Mouse (Mus musculus) hindlimb bud, embryonic 11.5 days (tissue): Measurements from ENCODE around the gene Pgp.

ENCODE experiments used
- DNase-seq: peaks from one replicate; pipeline ENCODE4 v3.0.0-alpha.2; 2012; ENCODE audit warnings: low read depth, low spot score; ENCODE audit errors: extremely low spot score

Gene Pgp

DNA sequence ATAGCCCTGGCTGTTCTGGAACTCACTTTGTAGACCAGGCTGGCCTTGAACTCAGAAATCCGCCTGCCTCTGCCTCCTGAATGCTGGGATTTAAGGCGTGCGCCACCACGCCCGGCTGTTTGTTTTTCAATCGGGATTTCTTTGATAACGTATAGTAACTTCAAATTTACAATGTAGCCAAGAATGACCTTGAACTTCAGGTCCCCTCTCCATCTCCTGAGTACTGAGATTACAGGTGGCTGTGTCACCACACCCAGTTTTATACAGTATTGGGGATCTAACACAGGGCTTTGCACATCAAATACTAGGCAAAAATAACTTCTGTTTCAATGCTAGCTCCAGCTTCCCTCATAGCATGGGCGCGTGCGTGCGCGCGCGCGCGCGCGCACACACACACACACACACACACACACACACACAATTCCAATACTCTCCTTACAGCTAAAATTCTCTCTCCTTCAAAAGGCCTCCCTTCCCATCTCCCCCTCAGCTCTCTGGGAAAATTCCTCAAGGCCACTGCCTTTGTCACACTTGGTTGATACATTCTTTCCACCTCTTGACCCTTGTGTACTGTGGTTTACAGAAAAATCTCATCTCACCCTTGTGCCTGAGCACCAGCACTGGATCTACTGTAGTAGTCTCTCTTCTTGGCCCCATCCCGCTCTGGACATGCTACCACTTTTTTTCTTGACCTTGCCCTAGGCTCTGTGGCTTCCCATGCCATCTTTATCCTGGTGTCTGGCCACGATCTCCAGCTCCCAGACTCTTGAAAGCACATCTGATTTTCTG lies 11.0 kb downstream of the Pgp start:
- no peak for DNase-seq

DNA sequence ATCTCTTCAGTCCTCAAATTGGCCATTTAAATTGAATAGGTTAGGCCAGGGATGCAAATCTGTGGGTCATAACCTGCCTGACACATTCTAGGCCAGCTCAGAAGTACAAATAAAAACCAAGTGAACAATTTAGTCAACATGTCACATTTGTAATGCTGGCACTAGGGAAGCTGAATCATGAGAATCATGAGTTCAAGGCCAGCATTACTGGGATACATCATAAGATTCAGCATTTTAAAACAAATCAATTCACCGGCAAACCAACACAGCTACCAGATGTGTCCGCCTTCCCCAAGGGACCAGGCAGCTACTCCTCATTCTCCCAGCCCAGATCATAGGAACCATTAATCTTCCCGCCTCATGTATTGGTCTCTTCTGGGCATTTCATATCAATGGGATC lies 13.3 kb downstream of the Pgp start:
- no peak for DNase-seq

DNA sequence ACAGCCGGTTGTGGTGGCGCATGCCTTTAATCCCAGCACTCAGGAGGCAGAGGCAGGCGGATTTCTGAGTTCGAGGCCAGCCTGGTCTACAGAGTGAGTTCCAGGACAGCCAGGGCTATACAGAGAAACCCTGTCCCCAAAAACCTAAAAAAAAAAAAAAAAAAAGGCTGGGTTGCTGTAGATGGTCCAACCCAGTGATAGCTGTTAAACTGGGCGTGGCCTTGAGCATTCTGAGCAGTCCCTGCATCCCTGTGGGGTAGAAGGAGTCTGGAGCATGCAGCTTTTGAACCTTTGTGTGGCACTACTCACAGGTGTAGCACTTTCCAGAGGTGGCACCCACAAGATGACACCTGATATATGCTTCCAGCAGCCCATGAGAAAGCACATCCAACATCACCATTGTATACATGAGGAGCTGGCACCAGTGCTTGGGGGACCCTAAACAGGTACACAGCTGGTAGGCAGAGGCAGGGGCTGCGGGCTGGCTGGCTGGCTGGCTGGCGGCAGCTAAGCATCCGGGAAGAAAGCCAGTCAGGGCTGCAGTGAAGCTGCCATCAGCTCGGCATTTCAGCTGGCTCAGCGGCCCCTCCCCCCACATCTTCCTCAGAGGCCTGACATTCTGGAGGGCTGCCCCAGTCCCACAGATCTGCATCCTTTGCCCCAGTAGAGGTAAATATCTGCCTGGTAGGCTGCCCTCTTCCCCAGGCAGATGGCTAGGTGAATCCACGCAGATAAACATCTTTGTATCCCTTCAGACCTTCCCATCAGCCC lies 15.1 kb downstream of the Pgp start:
- no peak for DNase-seq

DNA sequence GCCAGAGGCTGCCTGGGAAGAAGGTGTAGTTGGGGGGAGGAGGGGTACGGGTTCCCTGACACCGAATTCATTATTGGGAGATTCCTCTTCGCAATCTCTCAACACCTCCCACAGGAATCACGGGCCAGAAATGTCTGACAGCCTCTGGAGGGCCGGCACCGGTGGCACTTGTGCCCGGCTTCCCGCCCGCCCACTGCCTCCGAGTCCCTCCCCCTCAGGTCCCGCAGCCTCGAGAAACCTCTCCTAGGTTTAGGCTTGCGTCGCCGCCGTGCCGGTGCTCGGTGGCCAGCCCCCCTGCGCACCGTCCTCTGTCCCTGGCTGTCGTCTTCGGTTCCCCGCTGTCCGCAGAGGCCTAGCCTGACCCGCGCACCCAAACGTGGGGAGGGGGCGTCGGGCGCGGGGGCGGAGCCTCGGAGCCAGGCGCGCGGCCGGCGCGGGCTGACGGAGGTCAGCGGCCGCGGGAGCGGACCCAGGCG lies 18.0 kb downstream of the Pgp start, which contains the start of gene Caskin1:
TSS of gene Caskin1 (plus strand) at position 416 of the 476 bp plus-strand sequence.
- DNase-seq: no peak

DNA sequence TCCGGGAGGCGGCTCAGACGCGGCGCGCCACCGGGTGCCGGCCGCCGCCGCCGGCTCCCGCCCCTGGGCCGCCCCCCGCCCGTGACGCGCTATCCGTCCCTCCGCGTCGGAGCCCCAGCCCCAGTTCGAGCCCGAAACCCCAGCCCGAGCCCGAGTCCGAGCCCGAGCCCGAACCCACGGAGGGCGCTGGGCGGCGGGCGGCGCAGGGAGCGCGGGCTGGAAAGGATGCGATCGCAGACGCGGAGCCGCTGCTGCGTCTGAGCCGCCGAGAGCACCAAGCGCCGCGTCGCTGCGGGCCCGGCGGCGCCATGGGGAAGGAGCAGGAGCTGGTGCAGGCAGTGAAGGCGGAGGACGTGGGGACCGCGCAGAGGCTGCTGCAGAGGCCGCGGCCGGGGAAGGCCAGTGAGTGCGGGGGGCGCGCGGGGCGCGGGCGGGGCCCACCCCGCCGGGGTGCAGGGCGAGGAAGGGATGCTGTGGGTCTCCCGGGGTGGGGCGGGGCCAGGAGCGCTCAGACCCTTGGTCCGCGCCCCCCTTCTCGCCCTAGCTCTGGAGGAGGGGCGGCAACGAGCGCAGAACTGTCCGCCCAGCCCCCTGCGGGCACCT lies 18.6 kb downstream of the Pgp start:
- no peak for DNase-seq

DNA sequence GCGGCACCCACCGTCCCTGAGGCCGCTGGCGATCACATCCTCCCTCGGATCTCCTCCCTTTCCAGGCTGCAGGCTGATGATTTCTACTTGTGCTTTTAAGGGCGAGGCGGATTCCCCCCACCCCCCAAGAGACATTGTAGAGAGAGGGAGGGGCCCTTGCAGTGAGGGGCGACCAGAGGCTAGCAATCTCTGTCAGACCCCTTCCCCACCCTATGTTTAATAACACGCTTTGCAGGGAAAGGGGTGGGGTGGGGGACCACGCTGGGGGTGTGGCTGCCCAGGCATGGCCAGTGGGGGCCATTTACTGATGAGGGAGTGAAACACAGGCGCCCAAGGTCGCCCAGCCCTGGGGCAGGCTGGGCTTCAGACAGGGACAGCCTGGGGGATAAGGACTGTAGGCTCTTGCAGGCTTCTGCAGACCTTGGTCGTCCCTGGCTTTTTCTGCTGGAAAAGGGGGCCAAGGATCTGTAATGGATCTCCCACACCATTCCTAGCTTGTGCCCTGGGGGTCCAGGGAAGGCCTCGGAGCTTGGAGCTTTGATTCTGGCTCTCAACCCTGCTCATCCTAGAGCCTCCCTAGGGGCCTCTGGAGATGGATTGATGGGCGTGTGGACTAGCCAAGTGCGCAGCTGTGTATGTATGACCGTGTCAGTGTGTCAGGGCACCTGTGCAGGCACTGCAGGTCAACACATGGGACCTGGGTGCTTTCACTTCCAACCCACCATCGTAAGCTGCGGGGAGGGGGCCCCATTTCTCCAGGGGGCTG lies 19.3 kb downstream of the Pgp start:
- DNase-seq: no peak

DNA sequence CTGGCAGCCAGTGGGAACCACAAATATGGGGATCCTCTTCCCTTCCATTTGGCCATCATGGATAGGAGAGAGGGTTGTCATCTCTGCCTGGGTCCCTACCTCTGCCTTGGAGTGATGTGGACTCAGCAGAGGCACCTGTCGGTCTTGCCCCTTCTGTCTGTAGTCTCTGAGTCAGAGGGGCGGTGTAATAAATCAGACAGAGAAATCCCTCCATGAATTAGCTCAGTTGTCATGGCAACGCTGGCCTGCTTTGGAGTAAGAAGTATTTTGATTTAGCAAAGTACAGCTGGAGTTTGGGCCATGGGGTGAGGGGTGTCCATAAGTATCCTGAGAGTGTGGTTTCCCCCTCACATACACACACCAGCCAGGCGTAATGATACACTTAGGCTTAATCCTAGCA lies 20.2 kb downstream of the Pgp start:
- DNase-seq: no peak

DNA sequence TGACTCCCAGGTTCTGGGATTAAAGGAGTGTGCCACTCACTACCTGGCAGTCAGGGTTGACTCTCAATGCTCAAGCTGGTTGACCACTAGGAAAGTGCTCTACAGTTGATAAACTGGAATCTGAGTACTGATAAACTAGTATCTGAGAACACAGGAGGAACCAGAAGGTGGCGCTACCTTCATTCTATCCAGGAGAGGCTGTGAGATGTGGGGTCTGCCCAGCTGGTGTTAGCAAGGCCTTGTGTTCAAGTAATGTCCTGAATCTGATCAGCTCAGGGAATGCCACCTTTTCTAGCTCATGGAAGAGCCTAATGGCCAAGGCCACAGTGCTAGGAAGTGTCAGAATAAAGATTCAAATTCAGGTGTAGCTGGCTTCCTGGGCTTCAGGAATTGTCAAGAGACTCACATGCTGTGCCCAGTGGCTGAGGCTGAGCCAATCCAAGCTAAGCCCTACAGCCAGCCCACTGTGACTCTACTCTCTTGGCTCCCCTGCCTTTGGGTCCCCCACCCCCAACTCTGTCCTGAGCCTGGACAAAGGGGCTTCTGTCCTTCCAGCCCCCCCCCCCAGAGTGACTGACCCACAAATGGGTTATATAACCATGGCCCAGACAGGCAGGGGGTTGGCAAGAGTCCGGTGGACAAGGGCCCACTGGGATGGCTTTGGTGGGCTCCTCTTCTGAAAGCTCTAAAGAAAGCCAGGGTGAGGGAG lies 24.6 kb downstream of the Pgp start:
- DNase-seq: peak; percentile 31

DNA sequence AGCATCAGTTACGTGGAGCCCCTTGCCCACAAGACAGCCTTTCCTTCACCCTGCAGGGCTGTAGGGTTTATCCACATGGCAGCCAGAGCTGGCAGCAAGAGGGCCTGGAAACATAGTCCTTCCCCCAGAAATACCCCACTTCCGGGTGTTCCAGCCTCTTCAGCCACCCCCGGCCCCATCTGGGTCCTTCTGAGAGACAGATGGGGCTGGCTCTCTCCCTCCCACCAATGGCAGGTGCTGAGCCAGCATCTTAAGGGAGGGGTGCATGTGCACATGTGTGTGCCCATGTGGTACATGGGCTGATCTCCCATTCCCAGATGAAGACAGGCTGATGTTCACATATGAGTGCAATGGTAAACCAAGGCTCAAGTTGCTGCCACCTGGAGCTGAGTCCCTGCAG lies 25.3 kb downstream of the Pgp start:
- DNase-seq: no peak

DNA sequence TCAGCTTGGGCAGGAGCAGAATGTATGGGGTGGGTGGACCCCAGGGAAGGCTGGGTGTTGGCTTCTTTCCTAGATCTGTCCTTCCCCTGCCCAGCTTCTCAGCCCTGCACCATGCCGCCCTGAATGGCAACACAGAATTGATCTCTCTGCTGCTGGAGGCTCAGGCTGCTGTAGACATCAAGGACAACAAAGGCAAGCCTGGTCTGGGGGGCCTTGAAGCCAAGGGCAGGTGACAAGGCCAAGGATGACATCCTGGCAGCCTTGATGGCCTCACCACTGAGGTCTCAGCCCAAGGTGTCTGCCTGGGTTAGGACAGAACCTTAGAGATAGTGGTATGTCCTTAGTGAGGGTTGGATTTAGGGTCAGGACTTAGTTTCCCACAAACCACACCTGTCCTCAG lies 25.8 kb downstream of the Pgp start:
- DNase-seq: no peak

DNA sequence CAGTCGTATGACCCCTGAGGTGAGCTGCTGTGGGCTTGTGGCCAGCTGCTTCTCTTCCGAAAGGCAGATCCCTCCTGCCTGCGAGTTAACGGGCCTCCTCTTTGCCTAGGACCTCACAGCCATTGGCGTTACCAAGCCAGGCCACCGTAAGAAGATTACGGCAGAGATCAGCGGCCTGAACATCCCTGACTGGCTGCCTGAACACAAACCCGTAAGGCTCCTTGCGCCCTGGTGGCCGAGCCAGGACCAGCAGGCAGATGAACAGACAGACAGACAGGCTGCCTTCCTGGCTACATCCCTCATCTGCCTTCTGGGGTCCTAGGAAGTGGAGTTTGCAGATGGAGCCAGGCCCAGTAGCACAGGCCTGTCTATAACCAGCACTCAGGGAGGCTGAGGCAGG lies 32.0 kb downstream of the Pgp start:
- DNase-seq: no peak

DNA sequence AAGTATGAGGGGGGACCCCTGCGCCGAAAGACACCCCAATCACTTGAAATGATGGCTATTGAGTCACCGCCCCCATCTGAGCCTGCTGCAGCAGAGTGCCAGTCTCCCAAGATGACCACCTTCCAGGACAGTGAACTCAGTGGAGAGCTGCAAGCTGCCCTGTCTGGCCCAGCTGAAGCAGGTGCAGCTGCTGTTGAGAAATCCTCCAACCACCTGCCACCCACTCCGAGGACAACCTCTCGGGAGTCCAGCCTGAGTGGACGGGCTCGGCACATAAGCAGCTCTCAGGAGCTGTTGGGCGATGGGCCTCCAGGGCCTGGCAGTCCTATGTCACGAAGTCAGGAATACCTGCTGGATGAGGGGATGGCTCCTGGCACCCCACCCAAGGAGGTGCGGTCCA lies 33.9 kb downstream of the Pgp start:
- no peak for DNase-seq

DNA sequence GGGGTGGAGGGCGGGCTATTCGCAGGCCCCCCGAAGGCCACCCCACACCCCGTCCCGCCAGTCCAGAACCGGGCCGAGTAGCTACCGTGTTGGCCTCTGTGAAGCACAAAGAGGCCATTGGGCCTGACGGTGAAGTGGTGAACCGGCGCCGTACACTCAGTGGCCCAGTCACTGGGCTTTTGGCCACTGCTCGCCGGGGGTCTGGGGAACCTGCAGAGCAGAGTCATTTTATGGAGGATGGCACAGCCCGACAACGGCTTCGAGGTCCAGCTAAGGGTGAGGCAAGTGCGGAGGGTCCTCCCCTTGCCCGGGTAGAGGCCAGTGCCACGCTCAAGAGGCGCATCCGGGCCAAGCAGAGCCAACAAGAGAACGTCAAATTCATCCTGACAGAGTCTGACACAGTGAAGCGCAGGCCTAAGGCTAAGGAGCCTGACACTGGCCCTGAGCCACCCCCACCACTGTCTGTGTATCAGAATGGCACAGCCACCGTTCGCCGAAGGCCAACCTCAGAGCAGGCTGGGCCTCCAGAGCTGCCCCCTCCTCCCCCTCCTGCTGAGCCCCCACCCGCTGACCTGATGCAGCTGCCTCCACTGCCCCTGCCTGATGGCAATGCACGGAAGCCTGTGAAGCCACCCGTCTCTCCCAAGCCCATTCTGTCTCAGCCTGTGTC lies 35.2 kb downstream of the Pgp start:
- no peak for DNase-seq

DNA sequence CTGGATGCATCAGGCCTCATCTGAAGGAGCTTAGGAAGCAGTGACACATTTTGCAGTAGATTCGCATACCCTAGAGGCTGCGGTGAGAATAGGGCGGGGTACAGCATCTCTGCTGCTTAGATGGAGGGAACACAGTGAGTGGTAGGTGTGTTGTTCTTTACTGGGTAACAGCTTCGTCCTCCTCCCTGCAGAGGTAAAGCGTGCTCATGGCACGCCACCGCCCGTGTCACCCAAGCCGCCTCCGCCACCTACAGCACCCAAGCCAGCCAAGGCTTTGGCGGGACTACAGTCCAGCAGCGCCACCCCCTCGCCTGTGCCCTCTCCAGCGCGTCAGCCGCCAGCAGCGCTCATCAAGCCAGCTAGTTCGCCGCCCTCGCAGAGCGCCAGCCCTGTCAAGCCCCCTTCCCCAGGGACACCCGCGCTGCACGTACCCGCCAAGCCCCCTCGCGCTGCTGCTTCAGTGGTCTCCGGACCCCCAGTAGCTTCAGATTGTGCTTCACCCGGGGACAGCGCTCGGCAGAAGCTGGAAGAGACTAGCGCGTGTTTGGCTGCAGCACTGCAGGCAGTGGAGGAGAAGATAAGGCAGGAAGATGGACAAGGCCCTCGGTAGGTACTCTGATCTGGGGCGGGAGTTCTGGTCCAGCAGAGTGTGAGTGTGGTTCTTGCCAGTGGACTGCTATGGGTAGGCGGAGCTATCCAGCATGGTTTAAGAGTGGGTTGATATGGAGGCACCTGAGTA lies 36.3 kb downstream of the Pgp start:
- DNase-seq: no peak

DNA sequence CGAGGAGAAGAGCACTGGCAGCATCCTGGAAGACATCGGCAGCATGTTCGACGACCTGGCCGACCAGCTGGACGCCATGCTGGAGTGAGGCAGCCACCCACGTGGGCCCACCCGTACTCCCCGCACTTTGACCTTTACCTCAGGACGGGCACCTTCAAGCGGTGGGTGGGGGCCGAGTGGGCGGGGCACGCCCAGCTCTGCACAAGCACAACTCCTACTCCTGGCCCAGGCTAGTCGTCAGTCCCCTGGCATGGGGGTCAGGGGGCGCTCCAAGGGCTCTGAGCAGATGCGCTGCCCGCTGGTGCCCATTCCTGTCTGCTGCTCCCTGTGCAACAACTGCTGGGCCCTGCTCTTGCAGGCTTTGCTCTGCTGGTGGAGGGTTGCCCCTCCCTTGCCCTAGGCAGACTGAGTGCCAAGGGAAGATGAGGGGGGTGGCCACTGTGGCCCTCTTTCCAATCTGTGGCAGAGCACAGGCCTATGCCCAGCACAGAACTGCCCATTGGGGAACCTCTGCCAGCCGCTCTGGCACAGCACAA lies 37.0 kb downstream of the Pgp start:
- no peak for DNase-seq

DNA sequence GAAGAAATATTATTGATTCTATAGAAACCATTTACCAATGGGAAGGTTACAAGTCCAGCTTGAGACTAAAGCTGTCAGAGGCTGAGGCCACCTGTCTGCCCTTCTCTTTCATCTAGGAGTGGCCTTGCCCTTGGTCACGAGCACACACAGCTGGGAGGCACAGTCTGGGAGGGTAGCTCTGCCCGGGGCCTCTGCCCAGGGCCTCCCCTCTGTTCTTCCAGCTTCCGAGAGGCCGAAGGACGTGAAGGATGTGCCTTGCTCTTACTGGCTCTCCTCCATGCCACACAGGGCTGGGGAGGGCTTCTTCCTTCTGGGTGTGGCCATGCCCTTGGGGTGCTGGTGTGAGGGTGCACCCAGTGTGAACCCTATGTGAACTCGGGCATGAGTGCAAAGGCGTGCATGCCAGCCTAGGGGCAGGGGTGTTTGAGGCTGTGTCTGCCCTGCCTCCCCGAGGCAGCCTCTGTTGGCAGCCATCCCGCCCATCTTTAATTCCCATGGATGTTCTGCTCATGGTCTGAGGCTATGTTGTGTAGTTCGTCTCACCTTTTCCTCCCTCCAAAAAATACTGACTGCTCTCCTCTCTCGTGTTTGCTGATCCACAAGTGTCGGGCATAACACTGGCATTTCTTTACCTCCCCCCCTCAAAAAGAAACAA lies 37.7 kb downstream of the Pgp start:
- no peak for DNase-seq

DNA sequence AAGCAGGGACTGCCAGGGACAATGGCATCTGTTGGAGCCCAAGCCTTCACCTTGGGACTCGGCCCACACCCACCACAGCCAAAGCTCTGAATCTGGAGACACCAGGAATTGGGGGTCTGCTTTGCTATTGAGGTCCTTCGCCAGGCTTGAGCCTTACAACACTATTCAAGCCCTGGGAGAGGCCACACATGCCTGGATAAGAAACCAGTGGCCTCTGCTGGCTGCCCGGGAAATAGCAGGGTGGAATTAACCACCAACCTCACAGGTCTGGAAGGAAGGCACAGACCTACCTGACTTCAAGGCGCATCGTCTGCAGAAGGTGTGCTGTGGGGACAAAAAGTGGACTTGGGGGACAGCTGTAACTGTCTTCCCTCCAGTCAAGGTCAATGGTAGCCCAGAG lies 43.4 kb downstream of the Pgp start:
- DNase-seq: no peak
